Mouse (Mus musculus): Measurements from ENCODE around the gene Slc30a1. TPM values are rescaled to one million over a fixed set of nuclear protein-coding genes. Genes with fewer than 3 reads are reported as not detected.
A peak's percentile ranks its signal among the peaks of the same experiment; 100 is the strongest.

Gene Slc30a1
- total and polyA plus RNA-seq, 2 experiments from 2014 or later, result 5.1 to 22.1 TPM

DNA sequence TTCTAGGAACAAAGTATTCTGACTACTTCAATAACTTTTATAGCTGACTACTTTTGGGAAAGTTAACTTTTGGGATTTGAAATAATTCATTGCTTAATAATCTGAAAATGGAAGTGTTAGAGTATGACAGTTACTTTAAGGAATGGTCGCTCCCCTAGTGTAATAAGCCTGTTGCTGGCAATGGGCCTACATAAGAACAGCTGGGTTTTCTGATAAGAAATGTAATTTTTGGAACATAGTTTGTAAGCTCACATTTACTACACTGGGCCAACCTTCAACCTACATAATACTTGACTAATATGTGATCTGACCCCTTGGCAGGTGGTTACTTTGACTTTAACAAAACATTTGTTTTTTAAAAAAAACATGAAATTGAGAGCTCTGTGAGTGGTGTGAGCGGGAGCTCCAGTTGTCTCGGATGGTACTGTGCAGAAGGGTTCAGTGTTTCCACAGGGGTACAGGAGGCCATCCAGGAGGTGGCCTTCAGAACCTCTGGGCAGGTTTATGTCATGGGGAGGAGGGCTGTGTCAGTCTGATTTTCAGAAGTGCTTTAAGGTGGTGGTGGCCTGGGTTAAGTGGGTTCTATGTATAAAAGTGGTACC lies 4.6 kb downstream of the Slc30a1 start:
- no peak overlapping the region for H3K27ac ChIP-seq
- TF ChIP-seq CTCF (IDR thresholded peaks at IDR 0.05; ENCODE audit: low read depth), result no peak
- peak overlapping the region; percentile 90 for H3K4me2 ChIP-seq (ENCODE audit: low read depth, low read length)
- no peak for DNase-seq (ENCODE audit: low spot score)
- no peak for ATAC-seq
- H3K4me1 ChIP-seq (ENCODE audit: insufficient read depth, low read length), result peaks cover 16% of the 10 kb centered on the region
- H3K36me3 ChIP-seq (ENCODE audit: insufficient read depth, low read length), result peaks cover 7% of the 10 kb centered on the region; the same call in 1 of the 2 replicates
- no peak overlapping the region for H3K4me3 ChIP-seq (ENCODE audit: low read length)
- no peaks in the 10 kb centered on the region for H3K27me3 ChIP-seq (ENCODE audit: insufficient read depth, low read length)
- H3K9ac ChIP-seq (replicated peaks; ENCODE audit: low read length), result no peak overlapping the region
- H3K9me3 ChIP-seq (ENCODE audit: low read length), result no peaks in the 10 kb centered on the region
- 68% methylated on average over 3 of the region's 3 CpGs for WGBS

DNA sequence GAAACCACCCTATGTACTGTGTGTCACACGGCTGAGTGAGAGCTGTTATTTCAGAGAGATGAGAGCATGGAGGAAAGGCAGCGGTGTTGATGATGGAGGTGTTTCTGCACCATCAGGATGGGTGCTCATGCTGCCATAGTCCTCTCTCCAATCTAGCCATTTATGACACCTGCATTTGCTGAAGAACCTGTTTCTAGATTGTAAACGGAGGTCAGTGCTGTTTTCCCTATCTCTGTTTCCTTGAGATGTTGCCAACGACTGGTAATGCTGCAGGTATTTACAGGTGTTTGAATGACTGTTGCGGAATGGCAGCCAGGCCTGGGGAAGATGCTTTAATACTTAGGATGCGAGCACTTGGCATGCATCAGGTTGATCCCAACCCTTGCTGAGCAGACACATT lies 8.1 kb downstream of the Slc30a1 start:
- TF ChIP-seq CTCF (IDR thresholded peaks at IDR 0.05; ENCODE audit: low read depth), result no peak
- H3K27ac ChIP-seq, result no peak overlapping the region
- DNase-seq (ENCODE audit: low spot score) (no peak), ATAC-seq (no peak)
- peaks cover 8% of the 10 kb centered on the region for H3K4me1 ChIP-seq (ENCODE audit: insufficient read depth, low read length)
- H3K9ac ChIP-seq (replicated peaks; ENCODE audit: low read length), result no peak overlapping the region
- WGBS, result 84% methylated on average over 6 of the region's 6 CpGs
- no peaks in the 10 kb centered on the region for H3K27me3 ChIP-seq (ENCODE audit: insufficient read depth, low read length)
- H3K9me3 ChIP-seq (ENCODE audit: low read length), result no peaks in the 10 kb centered on the region
- no peaks in the 10 kb centered on the region for H3K36me3 ChIP-seq (ENCODE audit: insufficient read depth, low read length)
- H3K4me3 ChIP-seq (ENCODE audit: low read length), result no peak overlapping the region
- no peak overlapping the region for H3K4me2 ChIP-seq (ENCODE audit: low read depth, low read length)

DNA sequence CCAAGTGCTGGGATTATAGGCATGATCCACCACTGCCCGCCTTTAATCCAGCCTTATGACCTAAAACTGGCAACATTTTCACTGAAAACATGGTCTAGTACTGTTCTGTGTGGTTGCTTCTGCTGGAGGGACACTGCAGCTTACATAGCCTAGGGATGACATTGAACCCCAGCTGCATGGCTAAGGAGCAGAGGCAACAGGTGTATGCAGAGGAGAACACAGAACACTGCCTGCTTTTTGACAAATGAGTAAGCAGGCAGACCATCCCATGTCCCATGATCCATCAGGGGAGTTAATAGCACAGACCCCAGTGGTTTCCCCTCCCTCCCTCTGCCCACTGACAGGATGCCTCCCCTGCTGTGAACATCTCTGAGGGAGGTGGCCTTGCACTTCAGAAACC lies 9.0 kb downstream of the Slc30a1 start:
- no peak overlapping the region for H3K4me2 ChIP-seq (ENCODE audit: low read depth, low read length)
- no peaks in the 10 kb centered on the region for H3K9me3 ChIP-seq (ENCODE audit: low read length)
- no peak overlapping the region for H3K27ac ChIP-seq
- H3K27me3 ChIP-seq (ENCODE audit: insufficient read depth, low read length), result no peaks in the 10 kb centered on the region
- ATAC-seq (no peak), DNase-seq (ENCODE audit: low spot score) (no peak)
- H3K4me1 ChIP-seq (ENCODE audit: insufficient read depth, low read length), result peaks cover 2% of the 10 kb centered on the region; the same call in 1 of the 2 replicates
- H3K4me3 ChIP-seq (ENCODE audit: low read length), result no peak overlapping the region
- H3K36me3 ChIP-seq (ENCODE audit: insufficient read depth, low read length), result no peaks in the 10 kb centered on the region
- H3K9ac ChIP-seq (replicated peaks; ENCODE audit: low read length), result no peak overlapping the region
- no peak for TF ChIP-seq CTCF (IDR thresholded peaks at IDR 0.05; ENCODE audit: low read depth)
- 79% methylated on average over 1 of the region's 1 CpGs for WGBS

DNA sequence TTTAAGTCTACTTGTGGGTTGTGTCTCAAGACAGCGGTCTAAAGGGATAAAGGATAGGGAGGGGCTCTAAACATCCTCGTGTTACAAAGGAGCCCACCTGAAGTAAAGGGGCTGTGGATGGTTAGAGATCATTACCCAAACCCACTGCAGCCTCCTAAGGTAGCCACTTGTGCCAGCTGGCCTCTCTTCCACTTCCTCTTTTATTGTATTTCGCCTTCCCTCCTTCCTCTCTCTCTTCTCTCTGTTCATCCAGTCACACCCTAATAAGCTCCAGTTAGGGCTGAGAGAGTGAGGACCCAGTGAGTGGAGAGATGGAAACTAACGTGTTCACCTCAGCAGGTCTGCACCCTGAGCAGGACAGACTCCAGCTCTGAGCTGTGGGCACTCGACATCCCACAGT lies 10.3 kb downstream of the Slc30a1 start:
- no peak for ATAC-seq
- no peak for DNase-seq (ENCODE audit: low spot score)
- Histone ChIP-seq H3K36me3 (ENCODE audit: insufficient read depth, low read length) (no peaks in the 10 kb centered on the region), H3K4me3 (ENCODE audit: low read length) (no peak overlapping the region), H3K9me3 (ENCODE audit: low read length) (no peaks in the 10 kb centered on the region), H3K9ac (replicated peaks; ENCODE audit: low read length) (no peak overlapping the region), H3K27me3 (ENCODE audit: insufficient read depth, low read length) (no peaks in the 10 kb centered on the region), H3K4me1 (ENCODE audit: insufficient read depth, low read length) (no peaks in the 10 kb centered on the region), H3K27ac (no peak overlapping the region), H3K4me2 (ENCODE audit: low read depth, low read length) (no peak overlapping the region)
- 79% methylated on average over 5 of the region's 5 CpGs for WGBS
- TF ChIP-seq CTCF (IDR thresholded peaks at IDR 0.05; ENCODE audit: low read depth), result no peak

DNA sequence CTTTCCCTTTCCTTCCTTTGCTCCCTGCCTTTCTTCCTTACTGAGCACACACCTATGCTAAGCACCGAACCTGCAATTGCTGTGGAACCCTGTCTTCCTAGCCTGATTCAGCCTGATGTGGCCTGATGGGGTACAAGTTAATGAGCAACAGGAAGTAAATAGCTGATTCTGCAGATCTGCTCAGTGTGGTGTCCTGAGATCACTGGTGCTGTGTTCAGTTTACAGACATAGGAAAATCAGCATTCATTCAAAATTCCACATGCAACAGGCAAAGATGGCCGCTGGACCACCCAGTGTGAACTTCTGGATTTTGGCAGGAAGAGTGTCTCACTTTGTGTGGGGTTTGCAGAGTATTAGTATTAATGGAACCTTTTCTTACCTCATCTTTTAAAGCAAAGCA lies 12.8 kb downstream of the Slc30a1 start:
- 78% methylated on average over 2 of the region's 2 CpGs for WGBS
- Histone ChIP-seq H3K36me3 (ENCODE audit: insufficient read depth, low read length) (no peaks in the 10 kb centered on the region), H3K27me3 (ENCODE audit: insufficient read depth, low read length) (no peaks in the 10 kb centered on the region), H3K4me1 (ENCODE audit: insufficient read depth, low read length) (no peaks in the 10 kb centered on the region), H3K9me3 (ENCODE audit: low read length) (no peaks in the 10 kb centered on the region), H3K9ac (replicated peaks; ENCODE audit: low read length) (no peak overlapping the region), H3K4me2 (ENCODE audit: low read depth, low read length) (no peak overlapping the region), H3K27ac (no peak overlapping the region), H3K4me3 (ENCODE audit: low read length) (no peak overlapping the region)
- ATAC-seq (no peak), DNase-seq (ENCODE audit: low spot score) (no peak)
- TF ChIP-seq CTCF (IDR thresholded peaks at IDR 0.05; ENCODE audit: low read depth), result no peak

DNA sequence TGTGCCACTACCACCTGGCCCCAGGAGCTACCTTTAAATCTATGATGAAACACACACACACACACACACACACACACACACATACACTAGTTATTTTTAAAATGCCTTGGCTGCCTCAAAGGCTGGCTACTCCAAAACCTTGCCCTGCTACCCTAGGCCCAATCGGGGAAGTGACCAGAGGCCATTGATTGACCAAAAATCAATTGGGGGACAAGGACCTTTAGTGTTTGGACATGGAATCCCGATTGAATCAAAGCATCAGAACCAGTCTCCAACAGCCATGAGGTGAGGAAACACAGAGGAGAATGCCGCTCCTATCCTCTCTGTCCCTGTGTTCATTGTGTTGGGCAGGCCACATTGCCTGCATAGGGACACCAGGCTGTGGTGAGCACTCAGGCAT lies 15.1 kb downstream of the Slc30a1 start:
- DNase-seq (ENCODE audit: low spot score), result no peak
- ATAC-seq, result no peak
- Histone ChIP-seq H3K4me1 (ENCODE audit: insufficient read depth, low read length) (no peaks in the 10 kb centered on the region), H3K9me3 (ENCODE audit: low read length) (no peaks in the 10 kb centered on the region), H3K27me3 (ENCODE audit: insufficient read depth, low read length) (no peaks in the 10 kb centered on the region), H3K4me2 (ENCODE audit: low read depth, low read length) (no peak overlapping the region), H3K27ac (no peak overlapping the region), H3K36me3 (ENCODE audit: insufficient read depth, low read length) (no peaks in the 10 kb centered on the region), H3K4me3 (ENCODE audit: low read length) (no peak overlapping the region), H3K9ac (replicated peaks; ENCODE audit: low read length) (no peak overlapping the region)
- 91% methylated on average over 3 of the region's 3 CpGs for WGBS
- no peak for TF ChIP-seq CTCF (IDR thresholded peaks at IDR 0.05; ENCODE audit: low read depth)

DNA sequence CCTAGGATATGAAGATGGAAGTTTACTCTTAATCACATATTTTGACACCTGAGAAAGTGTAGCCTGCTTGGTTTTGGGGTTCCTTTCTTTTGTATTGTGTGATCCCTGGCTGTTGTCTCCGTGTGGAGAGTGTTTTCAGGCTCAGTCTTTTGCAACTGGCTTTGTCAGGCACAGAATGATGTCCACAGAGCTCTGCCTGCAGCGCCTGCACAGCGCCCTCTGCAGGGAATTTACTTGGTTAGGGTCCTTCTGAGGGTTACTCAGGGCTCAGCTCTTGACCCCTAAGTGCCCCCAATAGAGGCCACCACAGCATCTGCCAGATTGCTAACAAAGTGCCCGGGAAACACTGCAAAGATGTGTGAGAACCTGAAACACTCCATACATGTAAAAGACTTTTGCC lies 18.9 kb downstream of the Slc30a1 start:
- 68% methylated on average over 4 of the region's 4 CpGs for WGBS
- Histone ChIP-seq H3K4me1 (ENCODE audit: insufficient read depth, low read length) (no peaks in the 10 kb centered on the region), H3K27ac (no peak overlapping the region), H3K4me3 (ENCODE audit: low read length) (no peak overlapping the region), H3K4me2 (ENCODE audit: low read depth, low read length) (no peak overlapping the region), H3K27me3 (ENCODE audit: insufficient read depth, low read length) (no peaks in the 10 kb centered on the region), H3K36me3 (ENCODE audit: insufficient read depth, low read length) (no peaks in the 10 kb centered on the region), H3K9ac (replicated peaks; ENCODE audit: low read length) (no peak overlapping the region), H3K9me3 (ENCODE audit: low read length) (no peaks in the 10 kb centered on the region)
- ATAC-seq, result no peak
- no peak for DNase-seq (ENCODE audit: low spot score)
- no peak for TF ChIP-seq CTCF (IDR thresholded peaks at IDR 0.05; ENCODE audit: low read depth)
